Mouse (Mus musculus): ENCODE measurements around the gene Cilp.
"Not testable (repeated sequence)": the region's sequence is repeated elsewhere in the genome, so short reads cannot be mapped to it uniquely, and the experiment has no call there.

GRCm38 (mm10) chr9:65220398-65220797 is 44.6 kb upstream of the Cilp start:
- TF ChIP-seq POLR2A (IDR thresholded peaks at IDR 0.05; ENCODE audit: borderline replicate concordance, control insufficient read depth, low read depth, low read length); CTCF (IDR thresholded peaks at IDR 0.05; ENCODE audit: control insufficient read depth, insufficient read depth, low read length): not testable (repeated sequence)
